Mouse (Mus musculus): Measurements from ENCODE around the gene Mia2. TPM values are rescaled to one million over a fixed set of nuclear protein-coding genes. Genes with fewer than 3 reads are reported as not detected.

Gene Mia2
- polyA plus RNA-seq, 1 experiment = 59.8 TPM

DNA sequence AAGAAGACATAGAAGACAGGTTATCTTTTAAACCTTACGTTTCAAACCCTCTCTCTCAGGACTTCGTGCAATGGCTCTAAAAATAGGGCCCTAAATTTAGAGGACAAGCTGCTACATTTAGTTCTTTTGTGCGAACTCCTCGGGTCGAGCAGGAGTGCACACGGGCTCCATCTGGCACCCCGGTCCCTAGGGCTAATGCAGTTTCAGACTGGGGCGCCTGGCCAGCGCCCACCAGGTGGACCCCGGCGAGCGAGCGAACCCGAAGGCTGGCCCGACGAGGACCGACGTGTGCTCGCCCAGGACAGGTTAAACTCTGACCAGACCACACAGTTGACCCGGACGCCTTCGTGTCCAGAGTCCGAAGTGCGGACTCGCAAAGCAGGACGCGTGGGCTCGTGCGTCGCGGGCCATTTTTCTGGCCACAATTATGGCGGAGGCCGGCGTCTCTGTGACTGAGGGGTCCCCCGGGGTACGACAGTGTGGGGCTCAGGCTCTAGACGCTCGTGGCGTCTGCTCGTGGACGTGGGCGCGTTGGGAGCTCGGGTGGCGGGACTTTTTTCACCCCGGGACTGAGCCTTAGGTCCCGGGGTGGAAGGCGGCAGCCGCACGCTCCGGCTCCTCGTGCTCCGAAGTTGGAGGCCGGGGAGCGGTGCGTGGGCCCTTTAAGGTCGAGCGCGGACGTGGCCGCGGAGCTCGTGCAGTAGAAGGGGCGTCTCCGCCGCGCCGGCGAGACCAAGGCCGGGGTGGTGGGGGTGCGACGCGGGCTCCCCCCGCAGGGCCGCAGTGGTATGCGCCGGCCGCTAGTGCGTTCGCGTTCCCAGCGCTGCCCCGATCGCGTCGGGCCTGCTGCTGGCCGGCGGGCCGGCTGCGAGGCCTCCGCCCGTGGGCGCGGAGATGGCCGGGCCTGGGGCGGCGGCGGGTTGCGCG, 35.3 kb downstream of the Mia2 start:
- H3K27me3 ChIP-seq (ENCODE audit: control insufficient read depth, insufficient read depth, low read length) = no peaks in the 10 kb centered on the region
- under 1% methylated on average over 96 of the region's 100 CpGs for WGBS
- peak overlapping the region; percentile 84 for H3K27ac ChIP-seq (ENCODE audit: insufficient read depth, low read length)
- peak overlapping the region; percentile 82 for H3K4me3 ChIP-seq (replicated peaks; ENCODE audit: insufficient read depth, low read depth, low read length)
- TF ChIP-seq CTCF (IDR thresholded peaks at IDR 0.05; ENCODE audit: borderline replicate concordance, insufficient read depth, low read depth, low read length) = no peak
- peak; percentile 53 for TF ChIP-seq POLR2A (IDR thresholded peaks at IDR 0.05; ENCODE audit: borderline replicate concordance, insufficient read depth, low read length)
- peaks cover 6% of the 10 kb centered on the region for H3K4me1 ChIP-seq (ENCODE audit: control insufficient read depth, insufficient read depth, low read length)
- peak; percentile 94 to 97 for DNase-seq

DNA sequence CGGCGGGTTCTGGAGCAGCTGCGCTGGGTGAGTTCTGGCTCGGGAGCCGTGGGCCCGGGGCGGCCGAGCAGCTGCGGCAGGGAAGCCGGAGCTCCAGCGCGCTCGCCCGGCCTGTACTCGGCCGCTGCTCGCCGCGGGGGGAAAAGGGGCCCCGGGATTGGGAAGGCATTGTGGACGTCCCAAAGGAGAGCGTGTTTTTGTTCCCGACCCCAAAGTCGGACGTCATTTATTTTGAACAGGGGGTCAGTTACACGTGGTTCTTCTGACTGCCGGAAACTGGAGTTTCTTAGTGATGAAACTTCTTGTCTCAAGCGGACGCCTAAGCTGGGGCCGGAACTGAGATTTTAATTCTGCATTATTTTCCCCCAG, 36.0 kb downstream of the Mia2 start:
- no peak for DNase-seq
- under 1% methylated on average over 30 of the region's 30 CpGs for WGBS
- TF ChIP-seq CTCF (IDR thresholded peaks at IDR 0.05; ENCODE audit: borderline replicate concordance, insufficient read depth, low read depth, low read length) = no peak
- TF ChIP-seq POLR2A (IDR thresholded peaks at IDR 0.05; ENCODE audit: borderline replicate concordance, insufficient read depth, low read length) = no peak
- Histone ChIP-seq H3K4me3 (replicated peaks; ENCODE audit: insufficient read depth, low read depth, low read length) (peak overlapping the region; percentile 82), H3K4me1 (ENCODE audit: control insufficient read depth, insufficient read depth, low read length) (peaks cover 6% of the 10 kb centered on the region), H3K27ac (ENCODE audit: insufficient read depth, low read length) (peak overlapping the region; percentile 74; the same call in 1 of the 2 replicates), H3K27me3 (ENCODE audit: control insufficient read depth, insufficient read depth, low read length) (no peaks in the 10 kb centered on the region)

DNA sequence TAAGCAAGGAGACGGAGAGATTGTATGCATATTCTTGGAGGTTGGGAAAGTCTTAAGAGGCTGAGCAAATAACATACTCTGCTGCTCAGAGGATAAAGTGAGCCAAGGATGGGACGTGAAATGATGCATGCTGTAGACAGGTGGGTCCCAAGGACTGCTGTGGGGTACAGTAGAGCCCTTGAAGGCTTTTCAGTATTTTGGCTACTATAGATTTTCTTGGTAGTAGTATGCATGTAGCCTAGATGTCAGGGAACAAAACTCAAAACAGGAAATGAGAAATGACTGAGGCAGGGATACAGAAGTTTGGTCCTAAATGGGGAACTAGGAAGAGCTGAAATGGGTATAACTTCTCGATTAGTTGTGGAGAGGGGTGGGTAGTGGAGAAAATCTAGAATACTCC, 36.9 kb downstream of the Mia2 start:
- no peaks in the 10 kb centered on the region for H3K27me3 ChIP-seq (ENCODE audit: control insufficient read depth, insufficient read depth, low read length)
- H3K27ac ChIP-seq (ENCODE audit: insufficient read depth, low read length) = no peak overlapping the region
- TF ChIP-seq POLR2A (IDR thresholded peaks at IDR 0.05; ENCODE audit: borderline replicate concordance, insufficient read depth, low read length) = no peak
- 29% methylated on average over 3 of the region's 3 CpGs for WGBS
- DNase-seq = no peak
- peaks cover 6% of the 10 kb centered on the region for H3K4me1 ChIP-seq (ENCODE audit: control insufficient read depth, insufficient read depth, low read length)
- peak overlapping the region; percentile 36 for H3K4me3 ChIP-seq (replicated peaks; ENCODE audit: insufficient read depth, low read depth, low read length)

DNA sequence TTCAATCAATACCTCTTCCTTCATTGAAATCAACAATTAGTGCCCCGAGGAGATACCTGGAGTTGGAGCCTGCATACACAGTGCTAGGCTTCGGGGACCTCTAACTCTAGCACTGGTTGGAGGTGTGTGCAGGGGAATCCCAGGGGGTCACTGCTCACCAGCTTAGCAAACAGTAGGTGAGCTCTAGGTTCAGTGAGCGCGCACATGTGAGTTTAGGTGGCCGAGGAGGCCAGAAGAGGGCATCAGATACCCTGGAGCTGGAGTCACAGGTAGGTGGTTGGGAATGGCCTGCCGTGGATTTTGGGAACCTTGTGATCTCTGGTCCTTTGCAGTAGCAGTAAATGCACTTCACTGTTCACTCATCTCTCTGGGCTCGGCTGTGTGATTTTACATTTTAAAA, 37.3 kb downstream of the Mia2 start:
- no peak overlapping the region for H3K27ac ChIP-seq (ENCODE audit: insufficient read depth, low read length)
- no peak overlapping the region for H3K4me3 ChIP-seq (replicated peaks; ENCODE audit: insufficient read depth, low read depth, low read length)
- no peaks in the 10 kb centered on the region for H3K27me3 ChIP-seq (ENCODE audit: control insufficient read depth, insufficient read depth, low read length)
- 70% methylated on average over 7 of the region's 7 CpGs for WGBS
- H3K4me1 ChIP-seq (ENCODE audit: control insufficient read depth, insufficient read depth, low read length) = peaks cover 6% of the 10 kb centered on the region
- DNase-seq = peak; percentile 17 to 23
- TF ChIP-seq CTCF (IDR thresholded peaks at IDR 0.05; ENCODE audit: borderline replicate concordance, insufficient read depth, low read depth, low read length) = peak; percentile 5; the same call in 1 of the 2 replicates
- no peak for TF ChIP-seq POLR2A (IDR thresholded peaks at IDR 0.05; ENCODE audit: borderline replicate concordance, insufficient read depth, low read length)

DNA sequence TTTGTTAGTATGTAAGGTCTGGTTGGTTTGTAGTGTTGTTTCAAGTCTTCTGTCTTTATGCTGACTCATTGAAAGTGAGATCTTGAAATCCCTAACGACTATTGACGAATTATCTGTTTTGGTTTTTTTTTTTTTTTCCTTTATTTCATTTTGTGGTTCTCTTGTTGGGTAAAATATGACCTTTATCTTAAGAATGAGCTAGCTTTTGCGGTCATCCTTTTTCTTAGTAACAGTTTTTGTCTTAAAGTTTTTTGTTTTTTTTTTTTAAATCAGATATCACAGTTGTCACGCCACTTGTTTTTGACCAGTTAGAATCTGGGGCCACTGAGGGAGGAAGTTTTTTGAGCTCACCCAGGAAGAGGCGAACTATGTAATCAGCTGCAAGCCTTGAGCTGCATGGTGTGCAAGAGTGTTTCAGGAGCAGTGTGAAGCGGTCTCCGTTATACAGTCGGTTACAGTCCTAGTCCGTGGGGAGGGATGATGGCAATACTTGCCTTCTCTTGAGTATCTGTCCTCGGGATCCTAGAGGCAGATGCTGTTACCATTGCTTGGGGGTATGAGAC, 37.9 kb downstream of the Mia2 start:
- WGBS = 85% methylated on average over 10 of the region's 10 CpGs
- H3K4me3 ChIP-seq (replicated peaks; ENCODE audit: insufficient read depth, low read depth, low read length) = no peak overlapping the region

DNA sequence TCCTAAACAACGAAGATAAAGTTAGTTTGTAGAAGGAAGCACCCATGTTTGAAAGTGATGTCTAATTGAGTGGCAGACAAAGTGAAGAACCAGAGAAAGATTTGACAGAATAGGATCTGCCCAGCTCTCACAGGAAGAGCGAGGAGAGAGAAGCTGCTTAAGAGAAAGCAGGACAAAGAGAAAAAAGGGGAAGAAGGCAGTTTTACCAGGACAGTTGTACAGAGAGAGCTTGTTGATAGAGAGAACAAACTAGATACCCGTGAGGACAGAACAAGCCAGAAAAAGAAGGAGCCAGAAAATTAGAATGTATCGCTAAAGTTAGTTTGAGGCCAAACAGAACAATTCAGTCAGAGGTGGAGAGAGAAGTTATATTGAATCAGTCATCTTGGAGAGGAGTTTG, 39.5 kb downstream of the Mia2 start:
- no peak overlapping the region for H3K4me3 ChIP-seq (replicated peaks; ENCODE audit: insufficient read depth, low read depth, low read length)
- H3K27ac ChIP-seq (ENCODE audit: insufficient read depth, low read length) = no peak overlapping the region
- WGBS = 96% methylated on average over 4 of the region's 4 CpGs
- peaks cover 3% of the 10 kb centered on the region for H3K4me1 ChIP-seq (ENCODE audit: control insufficient read depth, insufficient read depth, low read length)
- H3K27me3 ChIP-seq (ENCODE audit: control insufficient read depth, insufficient read depth, low read length) = no peaks in the 10 kb centered on the region
- DNase-seq = no peak
- TF ChIP-seq CTCF (IDR thresholded peaks at IDR 0.05; ENCODE audit: borderline replicate concordance, insufficient read depth, low read depth, low read length) (no peak), POLR2A (IDR thresholded peaks at IDR 0.05; ENCODE audit: borderline replicate concordance, insufficient read depth, low read length) (no peak)

More for the DNA sequence above, 37.9 kb downstream of the Mia2 start:
- Histone ChIP-seq H3K27ac (ENCODE audit: insufficient read depth, low read length) (no peak overlapping the region), H3K4me1 (ENCODE audit: control insufficient read depth, insufficient read depth, low read length) (peaks cover 6% of the 10 kb centered on the region), H3K27me3 (ENCODE audit: control insufficient read depth, insufficient read depth, low read length) (no peaks in the 10 kb centered on the region)
- DNase-seq = no peak
- no peak for TF ChIP-seq CTCF (IDR thresholded peaks at IDR 0.05; ENCODE audit: borderline replicate concordance, insufficient read depth, low read depth, low read length)
- TF ChIP-seq POLR2A (IDR thresholded peaks at IDR 0.05; ENCODE audit: borderline replicate concordance, insufficient read depth, low read length) = no peak

DNA sequence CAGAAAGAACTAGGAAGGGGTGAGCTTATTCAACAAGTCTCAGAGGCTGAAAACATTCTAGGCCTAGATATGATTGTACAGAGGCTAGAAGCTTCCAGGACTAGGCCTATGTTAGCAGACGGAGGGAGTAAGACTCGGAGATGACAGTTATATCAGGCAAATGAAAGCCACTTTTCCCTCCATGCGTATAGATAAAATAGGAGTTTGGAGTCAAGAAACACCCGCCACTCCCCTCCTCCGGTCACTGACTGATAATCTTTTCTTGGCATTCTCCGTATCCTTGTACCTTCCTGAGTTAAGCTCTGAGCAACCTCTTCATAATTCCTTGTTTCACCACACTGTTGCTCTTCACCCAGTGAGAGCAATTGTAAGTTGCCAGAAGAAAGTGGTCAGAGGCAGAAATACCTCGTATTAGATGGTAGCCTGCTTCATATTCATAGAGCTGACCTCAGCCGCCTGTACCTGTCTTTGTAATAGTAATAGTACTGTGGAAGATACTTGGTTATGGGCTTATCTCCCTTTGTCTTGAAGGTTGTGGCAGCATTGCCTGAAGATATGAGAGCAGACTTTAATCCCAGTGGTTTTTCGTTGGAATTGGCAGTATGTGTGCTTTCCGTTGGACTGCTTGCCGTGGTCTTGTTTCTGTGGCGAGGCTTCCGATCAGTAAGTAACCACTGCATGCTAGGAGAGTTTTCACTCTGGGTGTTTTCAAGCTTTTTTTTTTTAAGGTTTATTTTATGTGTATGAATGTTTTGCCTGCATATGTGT, 40.1 kb downstream of the Mia2 start:
- no peaks in the 10 kb centered on the region for H3K27me3 ChIP-seq (ENCODE audit: control insufficient read depth, insufficient read depth, low read length)
- no peak overlapping the region for H3K27ac ChIP-seq (ENCODE audit: insufficient read depth, low read length)
- TF ChIP-seq POLR2A (IDR thresholded peaks at IDR 0.05; ENCODE audit: borderline replicate concordance, insufficient read depth, low read length) (no peak), CTCF (IDR thresholded peaks at IDR 0.05; ENCODE audit: borderline replicate concordance, insufficient read depth, low read depth, low read length) (no peak)
- DNase-seq = no peak
- no peak overlapping the region for H3K4me3 ChIP-seq (replicated peaks; ENCODE audit: insufficient read depth, low read depth, low read length)
- 89% methylated on average over 13 of the region's 13 CpGs for WGBS
- H3K4me1 ChIP-seq (ENCODE audit: control insufficient read depth, insufficient read depth, low read length) = peaks cover 3% of the 10 kb centered on the region

Measured in cerebellum, adult 2 months (tissue).